Comparison of ENCODE assay signal across 8 mouse cellular contexts in the genomic region with DNA sequence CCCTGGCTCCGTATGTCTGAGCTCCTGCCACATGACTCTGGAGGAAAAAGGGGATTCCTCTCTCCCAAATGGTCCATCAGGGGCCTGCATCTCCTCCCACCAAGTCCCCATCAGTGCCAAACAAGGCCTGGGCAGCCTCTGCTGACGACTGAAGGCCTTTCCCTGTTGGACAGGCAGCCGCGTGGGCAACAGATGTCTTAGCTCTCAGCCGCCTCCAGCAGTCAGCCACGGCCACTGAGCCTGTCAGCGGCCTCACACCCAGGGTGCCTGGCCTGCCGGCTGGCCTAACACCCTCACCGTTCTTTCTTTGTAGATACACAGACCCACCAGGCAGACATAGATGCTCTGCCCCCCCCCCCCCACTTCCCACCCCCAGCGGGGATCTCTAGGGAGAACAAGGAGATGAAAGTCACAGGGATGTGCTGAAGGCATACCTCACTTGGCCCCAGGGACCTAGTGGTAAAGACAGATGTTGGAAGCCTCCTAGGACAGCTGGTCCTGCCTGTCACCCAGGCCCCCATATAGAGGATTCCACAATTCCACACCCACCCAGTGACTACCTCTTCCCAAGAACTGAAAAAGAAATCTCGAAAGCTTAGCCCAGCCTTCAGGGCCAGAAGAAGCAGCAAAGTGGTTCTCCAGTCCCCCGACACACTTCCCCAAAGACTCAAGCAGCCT. TPM values are rescaled to one million over a fixed set of nuclear protein-coding genes. Genes with fewer than 3 reads are reported as not detected.
A peak's percentile ranks its signal among the peaks of the same experiment; 100 is the strongest.
DNase-seq lines count a peak whose midpoint lies in the region; ATAC-seq lines count a peak whose summit lies in the region.

No protein-coding gene starts in this region.

- peaks cover 30% of the 10 kb centered on the region for H3K27me3 ChIP-seq in embryonic facial prominence, embryonic 10.5 days (replicated peaks; ENCODE audit: low read depth, poor library complexity, severe bottlenecking)
- H3K27me3 ChIP-seq in hindbrain, embryonic 11.5 days (ENCODE audit: control insufficient read depth, insufficient read depth, low read length) = no peaks in the 10 kb centered on the region

- H3K27ac ChIP-seq in embryonic facial prominence, embryonic 10.5 days (replicated peaks) = peak overlapping the region; percentile 90
- no peak overlapping the region for H3K27ac ChIP-seq in hindbrain, embryonic 11.5 days (ENCODE audit: low read depth, low read length)

- H3K4me2 ChIP-seq in hindbrain, embryonic 11.5 days (replicated peaks; ENCODE audit: low read depth, low read length) = peak overlapping the region; percentile 72; the same call in 1 of the 2 replicates

- peak; percentile 41; the same call in 1 of the 2 replicates for ATAC-seq in hindbrain, embryonic 11.5 days (ENCODE audit: low FRiP score)

- DNase-seq in cerebellum, adult 9-10 months = peak; percentile 1
- DNase-seq in cerebellum, adult 9-11 months = no peak
- DNase-seq in embryonic facial prominence, embryonic 10.5 days (ENCODE audit: low spot score) = peak; percentile 70
- DNase-seq in hindbrain, embryonic 11.5 days (ENCODE audit: low spot score) = peak; percentile 50
- DNase-seq in lung, postnatal 14 days = peak; percentile 59
- no peak for DNase-seq in T-cell, adult 2 months (ENCODE audit: low spot score)
- DNase-seq in layer of hippocampus, postnatal 14 days (ENCODE audit: low spot score in 2 of 2) = no peak
- no peak for DNase-seq in left cerebral cortex, adult 8-10 months (ENCODE audit: low spot score in 2 of 2)

- WGBS in embryonic facial prominence, embryonic 10.5 days = 19% methylated on average over 12 of the region's 12 CpGs
- 29% methylated on average over 12 of the region's 12 CpGs for WGBS in hindbrain, embryonic 11.5 days

- no peaks in the 10 kb centered on the region for H3K9me3 ChIP-seq in embryonic facial prominence, embryonic 10.5 days
- no peaks in the 10 kb centered on the region for H3K9me3 ChIP-seq in hindbrain, embryonic 11.5 days (ENCODE audit: control insufficient read depth, low read length)

- peaks cover 22% of the 10 kb centered on the region for H3K36me3 ChIP-seq in embryonic facial prominence, embryonic 10.5 days (replicated peaks)
- no peaks in the 10 kb centered on the region for H3K36me3 ChIP-seq in hindbrain, embryonic 11.5 days (ENCODE audit: control insufficient read depth, insufficient read depth, low read length)

- H3K4me1 ChIP-seq in embryonic facial prominence, embryonic 10.5 days = peaks cover 61% of the 10 kb centered on the region
- H3K4me1 ChIP-seq in hindbrain, embryonic 11.5 days (replicated peaks; ENCODE audit: control insufficient read depth, insufficient read depth, low read length) = no peaks in the 10 kb centered on the region

- peak overlapping the region; percentile 76 for H3K4me3 ChIP-seq in embryonic facial prominence, embryonic 10.5 days
- H3K4me3 ChIP-seq in hindbrain, embryonic 11.5 days (ENCODE audit: low read depth, low read length) = peak overlapping the region; percentile 54; the same call in 1 of the 2 replicates

- 0 out of 2 replicates have a peak overlapping the region, but pooled peaks have one; percentile 19 for H3K9ac ChIP-seq in hindbrain, embryonic 11.5 days (ENCODE audit: low read depth, low read length)

RNA-seq across cellular contexts. Expression of a gene that starts 1.4 kb away (rescaled TPM):
- polyA plus RNA-seq in embryonic facial prominence, embryonic 10.5 days (2016; fragmentation: Nextera tagmentation; extraction: Ambion mirVana) = 91.1 and 112 TPM in 2 replicates
- 46.4 and 49.3 TPM in 2 replicates for polyA plus RNA-seq in hindbrain, embryonic 11.5 days (2014; fragmentation: Nextera tagmentation; extraction: Ambion mirVana)
- 10 to 100 TPM; 17.7 to 17.9 TPM for total RNA-seq in layer of hippocampus, postnatal 14 days (2021)
- 10 to 100 TPM; 13.9 to 20.5 (median 15.7) TPM for total RNA-seq in left cerebral cortex, adult 8-10 months (2022)

RNA-seq across cellular contexts. Expression of a gene that starts 32.4 kb away (rescaled TPM):
- 36.5 and 36.8 TPM in 2 replicates for polyA plus RNA-seq in embryonic facial prominence, embryonic 10.5 days (2016; fragmentation: Nextera tagmentation; extraction: Ambion mirVana)
- 18.2 and 20.3 TPM in 2 replicates for polyA plus RNA-seq in hindbrain, embryonic 11.5 days (2014; fragmentation: Nextera tagmentation; extraction: Ambion mirVana)
- total RNA-seq in layer of hippocampus, postnatal 14 days (2021) = 10 to 100 TPM; 21.1 to 22.4 TPM
- 10 to 100 TPM; 18.1 to 22.4 (median 20.0) TPM for total RNA-seq in left cerebral cortex, adult 8-10 months (2022)

RNA-seq across cellular contexts. Expression of a gene that starts 39.6 kb away (rescaled TPM):
- polyA plus RNA-seq in embryonic facial prominence, embryonic 10.5 days (2016; fragmentation: Nextera tagmentation; extraction: Ambion mirVana) = 0.82 and 1.1 TPM in 2 replicates
- polyA plus RNA-seq in hindbrain, embryonic 11.5 days (2014; fragmentation: Nextera tagmentation; extraction: Ambion mirVana) = 1.2 and 1.6 TPM in 2 replicates
- total RNA-seq in layer of hippocampus, postnatal 14 days (2021) = 1 to 10 TPM; 7.2 to 7.3 TPM
- 1 to 10 TPM; 5.4 to 8.6 (median 6.9) TPM for total RNA-seq in left cerebral cortex, adult 8-10 months (2022)

Comparison
In these comparisons a context has a peak if more than half of its experiments do, and no peak if none do; other contexts are left out.
1. DNase-seq: peak in cerebellum, adult 9-10 months (single experiment), embryonic facial prominence, embryonic 10.5 days (single experiment), hindbrain, embryonic 11.5 days (single experiment) and lung, postnatal 14 days (single experiment); none in cerebellum, adult 9-11 months (single experiment), T-cell, adult 2 months (single experiment), layer of hippocampus, postnatal 14 days (0 of 2) and left cerebral cortex, adult 8-10 months (0 of 2).